Mouse (Mus musculus) bone marrow macrophage, adult 2 months (primary cell): ENCODE data around the gene Slc29a3.

Source experiments
- CTCF ChIP-seq: IDR thresholded peaks from 2 replicates; pipeline ENCODE4 v1.5.1; 2012; ENCODE audit warnings: low read depth, mild to moderate bottlenecking, low read length, moderate library complexity
- POLR2A ChIP-seq: IDR thresholded peaks from 2 replicates; pipeline ENCODE4 v1.6.1; 2012; ENCODE audit warnings: mild to moderate bottlenecking, low read depth, low read length, borderline replicate concordance

GRCm38 (mm10) chr10:60783608-60784007 is 31.0 kb upstream of the Slc29a3 start:
- TF ChIP-seq POLR2A, result no peak
- no peak for TF ChIP-seq CTCF
